Mouse (Mus musculus): ENCODE measurements around the gene Wdr11.

Wdr11 gene
- long read RNA-seq, experiment 1, full-length matches to known transcripts, result 6 of 16 reads
- long read RNA-seq, experiment 1, partial matches to known transcripts, result 9 of 16 reads
- long read RNA-seq, experiment 1, other reads (novel, unspliced or antisense), result 1 of 16 reads
- long read RNA-seq, experiment 2, full-length matches to known transcripts, result 3 of 18 reads
- long read RNA-seq, experiment 2, partial matches to known transcripts, result 12 of 18 reads
- long read RNA-seq, experiment 2, other reads (novel, unspliced or antisense), result 3 of 18 reads

GRCm38 (mm10) chr7:129591371-129592131 lies at the start of gene Wdr11:
TSS of gene Wdr11 (plus strand) at chr7:129591863.
- intact Hi-C loops (cut with DNase I), result no loop called here

- intact Hi-C loops (cut with DNase I), result no loop called here
These were observed 24.1 kb upstream of the Wdr11 start for GRCm38 (mm10) chr7:129567541-129567940.

- intact Hi-C loops (cut with DNase I), result no loop called here
These were observed 23.3 kb upstream of the Wdr11 start for GRCm38 (mm10) chr7:129568338-129568737.

DNA sequence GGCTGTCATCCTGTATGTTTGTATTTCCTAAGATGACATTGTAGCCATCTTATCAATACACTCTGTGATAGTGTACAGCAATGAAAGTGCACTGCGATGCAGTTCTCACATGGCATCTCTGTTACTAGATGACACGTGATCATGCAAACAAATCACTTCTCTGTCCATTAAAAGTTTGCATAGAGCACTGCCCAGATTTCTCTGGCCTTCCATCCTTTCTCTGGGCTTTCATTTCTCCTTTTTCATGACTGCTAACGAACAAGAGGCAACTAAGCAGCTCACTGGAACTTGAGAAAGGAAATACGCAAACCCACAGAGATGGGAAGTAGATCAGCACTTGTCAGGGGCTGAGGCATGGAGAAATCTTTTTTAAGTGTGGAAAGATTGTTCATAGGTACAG lies 17.2 kb upstream of the Wdr11 start:
- intact Hi-C loops (cut with DNase I), result no loop called here

GRCm38 (mm10) chr7:129575110-129575784 lies 16.4 kb upstream of the Wdr11 start:
- intact Hi-C loops (cut with DNase I), result no loop called here

DNA sequence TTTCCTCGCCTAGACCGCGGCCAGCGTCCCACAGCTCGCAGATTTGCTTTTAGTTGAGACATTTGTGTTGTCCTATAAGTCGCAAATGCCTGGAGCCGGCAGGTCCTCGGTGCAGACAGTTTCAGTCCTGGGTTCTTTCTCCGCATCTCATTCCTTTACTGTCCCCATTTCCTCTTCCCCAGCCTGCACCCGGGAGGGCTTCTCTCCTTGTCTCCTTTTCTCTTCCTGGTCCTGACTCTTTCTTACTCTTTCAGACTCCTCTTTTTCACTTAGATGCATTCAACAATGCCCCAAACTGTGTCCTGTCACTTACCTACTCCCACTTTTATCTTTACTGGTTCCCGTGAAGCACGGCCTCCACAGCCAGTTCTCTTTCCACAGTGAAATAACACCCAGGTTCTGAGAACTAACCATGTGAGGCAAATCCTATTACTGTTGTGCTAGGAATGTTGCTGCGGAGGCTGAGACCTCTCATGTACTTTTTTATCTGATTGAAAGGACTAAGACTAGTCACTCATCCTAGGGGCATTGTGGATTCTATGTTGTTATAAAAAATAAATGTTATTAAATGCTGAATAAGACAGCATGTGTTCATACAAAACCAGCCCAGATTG lies 576 bp downstream of the Wdr11 start:
- intact Hi-C loops (cut with DNase I), result no loop called here

DNA sequence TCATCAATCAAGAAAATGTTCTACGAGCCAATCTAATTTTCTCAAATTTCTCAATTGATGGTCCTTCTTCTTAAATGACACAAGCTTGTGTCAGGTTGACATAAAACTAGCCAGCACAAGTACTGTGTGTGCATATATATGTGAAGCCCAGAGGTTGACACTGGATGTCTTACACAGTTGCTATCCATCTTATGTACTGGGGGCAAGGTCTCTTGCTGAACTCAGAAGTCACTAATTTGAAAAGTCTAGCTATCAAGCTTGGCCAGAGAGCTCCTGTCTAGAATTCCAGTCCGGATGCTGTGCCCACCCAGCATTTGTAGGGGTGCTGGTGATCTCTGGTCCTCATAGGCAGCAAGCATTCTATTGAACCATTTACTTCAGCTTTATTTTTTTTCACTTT lies 5.5 kb downstream of the Wdr11 start:
- intact Hi-C loops (cut with DNase I), result no loop called here

DNA sequence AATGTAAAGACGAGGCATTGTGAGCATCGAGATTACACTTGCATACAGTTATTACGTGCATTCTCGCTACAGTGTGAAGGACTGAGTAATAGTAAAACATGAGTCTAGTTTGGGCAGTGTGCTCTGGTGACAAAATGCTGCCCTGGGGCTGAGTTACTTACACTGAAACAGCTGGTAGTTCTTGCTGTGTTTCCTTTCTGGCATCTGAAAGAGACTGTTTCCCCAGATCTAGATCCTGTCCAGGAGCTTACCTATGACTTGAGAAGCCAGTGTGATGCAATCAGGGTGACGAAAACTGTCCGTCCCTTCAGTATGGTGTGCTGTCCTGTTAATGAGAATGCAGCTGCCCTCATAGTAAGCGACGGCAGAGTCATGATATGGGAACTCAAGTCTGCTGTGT lies 14.6 kb downstream of the Wdr11 start:
- intact Hi-C loops (cut with DNase I), result no loop called here

GRCm38 (mm10) chr7:129621141-129621540 lies 29.5 kb downstream of the Wdr11 start:
- intact Hi-C loops (cut with DNase I), result no loop called here

DNA sequence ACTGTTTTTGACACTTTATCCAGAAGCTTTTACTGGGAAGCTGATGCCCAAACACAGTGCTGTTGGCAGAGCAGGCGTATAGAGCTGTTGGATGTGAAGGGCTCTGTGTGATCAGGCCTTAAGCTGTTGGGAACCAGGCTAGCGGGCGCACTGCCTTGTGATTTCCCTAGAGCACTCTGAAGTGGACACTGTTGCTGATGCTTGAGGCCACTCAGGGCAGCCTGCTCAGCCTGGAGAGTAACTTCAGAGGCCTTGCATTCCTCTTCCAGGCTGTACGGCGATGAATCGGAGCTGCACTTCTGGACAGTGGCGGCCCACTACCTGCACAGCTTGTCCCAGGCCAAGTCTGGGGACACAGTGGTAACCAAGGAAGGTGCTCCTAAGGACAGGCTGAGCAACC lies 38.7 kb downstream of the Wdr11 start:
- intact Hi-C loops (cut with DNase I), result no loop called here

DNA sequence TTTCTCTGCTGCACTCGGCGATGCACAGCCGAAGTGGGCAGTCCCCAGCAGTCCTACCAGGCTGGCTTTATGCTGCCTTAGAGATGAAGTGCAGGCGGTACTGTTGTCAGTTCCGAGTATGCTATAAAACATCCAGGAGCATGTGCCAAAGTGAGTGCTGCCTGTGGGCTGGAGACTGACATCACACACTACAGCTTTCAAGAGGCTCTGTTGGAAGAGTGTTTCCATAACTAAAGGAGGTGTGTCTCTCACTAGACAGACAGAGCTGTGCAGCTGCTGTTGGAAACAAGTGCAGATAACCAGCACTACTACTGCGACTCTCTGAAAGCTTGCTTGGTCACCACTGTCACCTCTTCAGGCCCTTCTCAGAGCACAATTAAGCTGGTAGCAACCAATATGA lies 39.8 kb downstream of the Wdr11 start:
- intact Hi-C loops (cut with DNase I), result no loop called here

DNA sequence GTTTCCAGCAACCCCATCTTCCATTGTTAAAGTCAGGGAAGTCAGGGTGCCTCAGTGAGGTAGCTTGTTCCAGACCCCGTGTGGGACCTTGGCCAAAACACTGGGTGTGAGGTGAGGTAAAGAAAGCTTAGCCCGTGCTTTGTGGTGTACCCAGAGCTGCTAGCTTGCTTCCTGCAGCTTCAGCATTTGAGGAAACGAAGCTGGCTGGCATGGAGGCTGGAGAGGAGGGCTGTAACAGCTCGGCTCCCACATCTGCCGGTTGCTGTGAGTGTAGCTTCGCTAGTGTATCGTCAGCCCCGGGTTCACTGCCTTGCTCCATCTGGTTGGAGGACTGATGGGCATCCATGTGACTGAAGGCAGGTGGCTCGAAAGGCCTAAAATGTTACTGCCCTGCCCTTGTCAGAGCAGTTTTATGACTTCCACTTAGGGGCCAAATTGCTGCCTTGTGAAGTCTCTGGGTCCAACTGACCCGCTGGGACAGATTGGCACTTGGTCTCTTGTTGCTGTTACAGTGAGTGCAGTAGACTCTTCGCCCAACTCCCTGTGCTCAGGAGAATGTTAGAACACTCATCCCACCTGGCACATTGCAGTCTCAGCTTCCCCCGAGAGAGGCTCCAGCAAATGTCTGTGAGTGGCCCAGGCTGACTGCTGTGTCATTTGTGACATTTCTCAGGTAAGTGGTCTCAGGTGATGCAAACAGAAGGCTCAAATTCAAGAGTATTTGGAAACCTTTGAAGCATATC lies 44.4 kb downstream of the Wdr11 start:
- intact Hi-C loops (cut with DNase I), result no loop called here

DNA sequence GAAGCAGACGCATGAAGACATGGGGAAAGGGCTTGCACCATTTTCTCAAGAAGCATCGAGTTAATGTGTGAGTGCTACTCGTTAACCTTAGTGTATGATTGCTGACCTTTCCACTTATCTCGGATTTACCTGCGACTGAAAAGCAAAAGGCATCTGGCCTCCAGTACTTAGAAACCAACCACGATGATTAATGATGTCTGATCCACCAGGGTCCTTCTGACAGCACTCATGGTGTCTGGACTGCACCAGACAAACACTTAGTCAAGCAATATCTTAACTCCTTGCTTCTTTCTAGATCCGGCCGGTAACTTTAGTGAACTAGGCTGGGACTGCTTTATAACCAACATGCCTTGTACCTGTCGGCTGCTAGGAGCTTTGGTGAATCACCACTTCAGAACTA lies 45.3 kb downstream of the Wdr11 start:
- intact Hi-C loops (cut with DNase I), result no loop called here

GRCm38 (mm10) chr7:129637906-129638475 lies 46.3 kb downstream of the Wdr11 start:
- intact Hi-C loops (cut with DNase I), result no loop called here

DNA sequence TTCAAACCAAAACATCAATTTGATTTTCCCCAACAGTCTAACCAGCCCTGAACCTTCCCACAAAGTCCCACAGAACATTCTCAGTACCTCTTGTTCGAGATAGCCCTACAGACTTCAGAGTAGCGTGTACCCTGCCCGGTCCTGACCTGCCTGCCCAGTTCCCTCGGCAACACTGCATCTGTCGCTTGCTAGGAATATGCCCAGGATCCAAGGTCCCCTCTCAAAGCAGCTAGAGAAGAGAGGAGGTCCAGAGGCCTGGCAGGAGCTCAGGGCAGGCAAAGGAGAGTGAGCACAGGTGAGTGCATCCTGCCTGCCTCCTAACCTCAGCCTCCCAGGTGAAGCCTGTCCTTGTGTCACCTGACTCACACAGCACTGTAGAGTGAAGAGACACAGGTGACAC lies 47.3 kb downstream of the Wdr11 start:
- intact Hi-C loops (cut with DNase I), result no loop called here

DNA sequence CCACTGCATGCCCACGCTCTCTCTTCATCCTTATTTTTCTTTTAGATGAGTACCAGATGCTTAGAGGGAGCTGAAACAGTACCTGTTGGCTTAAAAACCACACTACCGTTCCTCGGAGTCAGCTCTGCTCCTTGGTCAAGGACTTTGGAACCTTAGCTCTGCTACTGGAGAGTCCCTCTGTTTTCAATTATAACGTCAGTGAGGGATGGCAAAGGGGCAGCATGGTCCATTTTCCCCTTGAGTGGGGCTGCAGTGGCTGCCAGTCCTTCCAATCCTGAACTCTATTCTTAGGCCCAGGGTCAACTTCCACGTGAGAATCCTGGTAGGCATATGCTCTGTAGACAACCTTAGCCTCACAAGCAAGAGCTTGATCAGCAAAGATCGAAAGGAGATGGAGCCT lies 48.2 kb downstream of the Wdr11 start:
- intact Hi-C loops (cut with DNase I), result loop anchor here (10.0 kb wide), 1 partner anchor 865 kb away; no protein-coding TSS in a partner anchor

DNA sequence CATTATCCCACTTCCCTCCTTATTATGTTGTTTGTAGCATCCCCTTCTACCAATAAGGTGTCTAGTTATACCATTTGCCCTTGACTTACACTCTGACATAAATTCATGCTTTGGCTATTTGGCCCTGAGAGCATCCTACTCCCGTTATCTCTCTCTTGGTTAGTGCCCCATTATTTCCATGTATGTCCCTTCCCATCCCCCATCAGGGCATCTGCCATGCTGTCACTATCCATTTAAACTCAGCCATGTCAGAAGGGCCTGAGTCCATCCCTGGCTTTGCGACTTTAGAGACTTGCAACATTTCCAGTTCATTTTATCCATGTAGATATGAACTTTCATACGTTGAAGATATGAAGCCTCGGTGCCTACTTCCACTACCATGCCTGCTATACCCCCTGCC lies 51.6 kb downstream of the Wdr11 start:
- intact Hi-C loops (cut with DNase I), result loop anchor here (10.0 kb wide), 1 partner anchor 862 kb away; no protein-coding TSS in a partner anchor

DNA sequence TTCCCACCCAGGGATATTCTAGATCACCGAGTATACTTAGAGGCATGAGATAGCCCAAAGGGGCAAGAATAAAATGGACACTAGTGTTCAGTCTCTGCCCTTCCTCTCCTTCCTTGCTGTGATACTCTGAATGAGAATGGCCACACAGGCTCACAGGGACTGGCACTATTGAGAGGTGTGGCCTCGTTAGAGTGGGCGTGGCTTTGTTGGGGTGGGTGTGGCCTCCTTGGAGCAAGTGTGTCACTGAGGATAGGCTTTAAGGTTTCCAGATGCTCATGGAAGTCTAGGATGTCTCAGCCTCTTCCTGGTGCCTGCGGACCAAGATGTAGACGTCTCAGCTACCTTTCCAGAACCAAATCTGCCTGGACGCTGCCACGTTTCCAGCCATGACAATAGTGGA lies 56.1 kb downstream of the Wdr11 start:
- intact Hi-C loops (cut with DNase I), result loop anchor here (2.0 to 10.0 kb wide), 4 partner anchors 625 to 857 kb away; no protein-coding TSS in a partner anchor

DNA sequence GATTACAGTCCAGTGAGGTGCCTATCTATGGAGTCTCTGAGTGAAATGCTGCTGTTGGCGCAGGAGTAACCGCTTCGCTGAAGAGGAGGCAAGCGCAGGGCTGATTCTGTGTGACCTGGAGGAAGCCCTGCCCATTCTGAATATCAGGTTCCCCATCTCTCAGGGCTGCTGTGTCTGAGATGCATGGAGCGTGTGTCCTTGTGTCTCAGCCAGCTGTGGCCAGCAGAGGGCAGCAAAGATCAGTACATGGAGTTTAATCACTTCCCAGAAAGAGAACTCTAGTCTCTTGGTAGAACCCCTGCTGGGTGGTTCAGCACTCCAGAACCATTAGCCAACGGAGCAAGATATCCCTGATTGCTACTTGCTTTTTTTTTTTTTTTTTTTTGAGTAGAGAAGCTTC lies 57.3 kb downstream of the Wdr11 start:
- intact Hi-C loops (cut with DNase I), result loop anchor here (2.0 to 10.0 kb wide), 4 partner anchors 624 to 856 kb away; no protein-coding TSS in a partner anchor

- intact Hi-C loops (cut with DNase I), result loop anchor here (10.0 kb wide), 2 partner anchors 324 to 524 kb away; no protein-coding TSS in a partner anchor
These were observed 59.1 kb downstream of the Wdr11 start for GRCm38 (mm10) chr7:129650717-129651116.
